Mouse (Mus musculus) brown adipose tissue, adult 24 weeks (tissue): ENCODE results near the gene Col13a1. TPM values are rescaled to one million over a fixed set of nuclear protein-coding genes. Genes with fewer than 3 reads are reported as not detected.

Experiments
- H3K27ac ChIP-seq: fragments of 200-500 bp; replicated peaks from 2 replicates; pipeline ENCODE4 v1.5.1; 2012; ENCODE audit warnings: low read depth, mild to moderate bottlenecking, low read length
- H3K4me1 ChIP-seq: fragments of 200-500 bp; 2 replicates; pipeline ENCODE4 v1.6.1; 2012; ENCODE audit warnings: low read length, mixed read lengths; ENCODE audit not compliant: control insufficient read depth, insufficient read depth, insufficient read length
- H3K4me3 ChIP-seq: fragments of 200-500 bp; 2 replicates; pipeline ENCODE4 v1.5.1; 2012; ENCODE audit warnings: low read depth, mild to moderate bottlenecking, low read length, moderate library complexity; ENCODE audit not compliant: insufficient read depth
- polyA plus RNA-seq: library from polyadenylated mRNA; stranded (reverse); fragments of >200 nt; gene quantifications from 2 replicates; pipeline ENCODE4 v1.2.4, GENCODE M21; 2012; ENCODE audit not compliant: missing spikeins, insufficient read depth, insufficient read length

Col13a1 gene
- polyA plus RNA-seq = 2.7 and 3.3 TPM in 2 replicates

DNA sequence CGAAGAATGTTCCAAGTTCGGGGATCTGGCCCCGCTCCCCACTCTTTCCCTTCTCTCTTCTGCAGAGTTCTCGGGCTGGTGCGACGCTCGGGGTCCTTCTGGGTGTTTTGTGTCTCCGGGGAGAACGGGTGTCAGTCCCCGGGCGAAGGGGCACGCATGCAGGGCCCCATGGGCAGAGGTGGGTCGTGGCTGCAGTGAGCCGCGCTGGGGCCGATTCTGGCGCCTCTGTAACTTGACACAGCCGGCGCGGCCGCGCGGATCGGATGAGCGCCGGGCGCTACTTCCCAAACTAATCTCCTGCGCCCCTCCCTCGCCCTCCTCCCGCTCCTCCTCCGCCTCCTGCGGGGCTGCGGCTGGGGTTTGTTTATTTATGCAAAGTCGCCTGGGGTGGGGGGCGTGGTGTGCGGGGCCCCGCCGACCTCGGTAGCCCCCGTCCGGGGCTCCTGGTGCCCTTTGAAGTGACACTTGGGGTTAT lies at the start of gene Col13a1:
Gene Col13a1 (minus strand): TSS at position 243 of the 475 bp plus-strand sequence.
- H3K4me3 ChIP-seq = peak within 1 kb of the TSS; percentile 53
- no peaks in the 10 kb centered on the region for H3K4me1 ChIP-seq
- H3K27ac ChIP-seq = no peak within 1 kb of the TSS

DNA sequence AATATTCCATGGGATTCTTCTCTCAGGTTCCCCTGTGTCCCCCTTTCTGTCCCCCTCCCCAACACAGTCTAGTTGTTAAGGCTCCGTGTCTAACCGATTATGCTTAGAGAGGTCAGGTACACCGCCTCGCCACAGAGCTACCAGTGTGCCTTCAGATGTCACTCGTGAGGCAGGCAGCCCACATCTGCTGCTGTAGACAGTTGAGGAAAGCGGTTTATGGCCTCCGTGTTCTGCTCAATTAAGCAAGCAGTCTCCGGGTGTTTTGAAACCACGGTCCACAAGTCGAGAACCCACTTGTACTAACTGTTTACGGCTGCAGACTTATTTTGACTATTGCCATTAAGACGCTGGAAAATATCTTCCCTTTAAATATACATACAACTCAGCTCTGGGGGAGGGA lies 48.8 kb upstream of the Col13a1 start:
- Histone ChIP-seq H3K4me1 (no peaks in the 10 kb centered on the region), H3K4me3 (no peak overlapping the region), H3K27ac (no peak overlapping the region)

DNA sequence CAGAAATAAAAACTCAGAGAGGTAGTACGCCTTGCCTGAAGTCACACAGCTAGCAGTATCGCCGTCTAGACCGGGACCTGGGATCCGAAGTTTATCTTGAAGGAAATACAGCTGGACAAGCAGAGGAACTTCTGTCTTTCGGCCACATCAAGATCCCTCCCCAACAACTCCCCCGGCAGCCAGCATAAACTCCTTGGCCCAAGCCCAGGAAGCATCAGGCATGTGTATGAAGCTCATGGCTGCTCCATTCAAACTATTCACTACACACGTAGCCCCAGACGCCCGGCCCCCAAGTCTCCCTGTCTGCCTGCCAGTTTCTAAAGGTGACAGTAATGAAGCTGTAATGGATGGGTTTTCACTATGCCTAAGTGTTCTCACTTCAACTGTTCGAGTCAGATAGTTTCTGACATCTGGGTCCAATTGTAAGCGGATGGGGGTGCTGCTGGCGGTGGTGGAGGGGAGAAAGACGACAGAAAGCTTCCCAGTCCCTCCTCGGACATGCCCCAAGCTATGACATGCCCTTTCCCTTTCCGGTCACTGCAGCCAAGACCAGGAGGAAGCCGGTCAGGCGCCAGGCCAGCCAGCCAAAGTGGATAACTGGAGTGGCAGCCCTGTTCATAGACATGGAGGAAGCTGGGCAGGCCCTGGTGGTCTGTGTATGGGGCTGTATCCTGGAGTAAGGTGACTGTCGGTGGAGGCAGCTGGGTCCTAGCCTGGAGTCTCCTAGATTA lies 45.1 kb upstream of the Col13a1 start:
- H3K4me3 ChIP-seq = no peak overlapping the region
- no peaks in the 10 kb centered on the region for H3K4me1 ChIP-seq
- no peak overlapping the region for H3K27ac ChIP-seq

DNA sequence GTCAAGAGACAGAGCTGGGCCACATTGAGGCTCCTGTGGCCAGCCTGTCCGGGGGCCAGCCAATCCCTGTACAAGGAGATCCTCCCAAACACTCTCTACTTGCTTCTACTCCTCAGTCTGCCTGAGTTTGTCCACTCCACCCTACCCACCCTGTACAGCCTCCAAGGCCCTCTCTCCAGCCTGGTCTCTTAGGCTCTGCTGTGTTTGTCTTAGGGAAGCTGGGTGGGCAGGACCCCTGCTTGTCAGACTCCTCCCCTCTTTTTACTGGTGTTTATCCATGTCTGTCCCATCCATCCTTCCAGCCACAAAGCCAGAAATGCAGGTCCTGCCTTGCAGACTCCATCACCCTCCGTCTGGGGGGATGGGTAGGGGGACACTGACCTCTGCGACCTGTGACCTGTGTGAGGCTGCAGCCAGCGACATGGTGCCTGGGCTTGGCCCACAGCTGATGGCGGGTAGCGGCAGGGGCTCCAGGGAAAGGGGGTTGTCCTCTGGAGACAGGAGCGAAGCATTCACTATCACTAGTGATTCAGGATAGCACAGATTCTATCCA lies 41.2 kb upstream of the Col13a1 start:
- H3K4me3 ChIP-seq = no peak overlapping the region
- H3K4me1 ChIP-seq = no peaks in the 10 kb centered on the region
- H3K27ac ChIP-seq = no peak overlapping the region

DNA sequence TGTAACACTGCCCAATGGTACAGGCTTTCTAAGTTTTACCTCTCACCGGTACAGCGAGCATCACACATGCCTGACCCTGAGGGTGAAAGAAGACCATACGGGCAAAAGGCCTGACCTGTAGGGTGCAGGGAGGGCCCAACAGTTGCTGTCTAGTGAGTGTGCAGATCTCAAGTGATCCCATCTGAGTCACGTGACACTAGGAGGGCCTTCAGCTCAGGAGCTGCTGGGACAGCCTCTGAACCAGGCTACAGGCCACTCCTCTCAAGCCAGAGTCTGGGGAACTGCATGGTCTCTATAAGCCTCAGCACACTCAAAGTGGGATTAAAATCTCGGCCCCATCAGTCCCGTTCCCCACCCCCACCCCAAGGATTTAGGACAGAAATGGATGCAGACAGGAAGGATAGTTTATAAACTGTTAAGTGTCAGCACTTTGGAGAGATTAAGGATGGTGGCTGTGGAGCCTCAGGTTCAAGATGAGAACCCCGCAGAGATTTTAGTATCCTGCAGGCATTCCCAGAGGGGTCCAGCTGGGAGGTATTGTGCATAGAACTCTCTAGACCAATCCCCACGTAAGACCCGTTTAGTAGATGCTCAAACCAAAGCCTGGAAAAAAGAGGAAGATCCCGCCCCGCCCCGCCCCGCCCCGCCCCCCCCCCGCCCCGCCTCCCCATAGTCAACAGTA lies 40.6 kb upstream of the Col13a1 start:
- Histone ChIP-seq H3K27ac (no peak overlapping the region), H3K4me1 (no peaks in the 10 kb centered on the region), H3K4me3 (no peak overlapping the region)

DNA sequence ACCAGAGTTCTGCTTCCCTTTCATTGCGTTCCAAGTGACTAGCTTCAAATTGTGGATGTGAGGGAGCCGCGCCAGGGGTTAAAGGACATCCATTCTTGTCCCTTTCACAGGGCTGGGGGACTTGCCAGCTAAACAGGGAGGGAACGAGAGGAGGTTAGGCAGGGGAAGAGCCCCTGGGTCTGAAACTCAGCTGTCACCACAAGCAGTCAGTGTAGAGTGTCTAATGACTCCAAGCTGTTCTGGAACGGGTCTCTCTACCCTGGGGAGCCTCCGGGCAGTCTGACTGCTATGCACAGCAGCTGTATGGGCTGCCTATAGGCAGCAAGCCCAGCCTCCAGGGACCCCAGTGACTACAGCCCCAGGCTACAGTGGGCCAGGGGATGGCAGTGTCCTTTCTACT lies 38.0 kb upstream of the Col13a1 start:
- H3K4me3 ChIP-seq = no peak overlapping the region
- H3K27ac ChIP-seq = no peak overlapping the region
- H3K4me1 ChIP-seq = no peaks in the 10 kb centered on the region

DNA sequence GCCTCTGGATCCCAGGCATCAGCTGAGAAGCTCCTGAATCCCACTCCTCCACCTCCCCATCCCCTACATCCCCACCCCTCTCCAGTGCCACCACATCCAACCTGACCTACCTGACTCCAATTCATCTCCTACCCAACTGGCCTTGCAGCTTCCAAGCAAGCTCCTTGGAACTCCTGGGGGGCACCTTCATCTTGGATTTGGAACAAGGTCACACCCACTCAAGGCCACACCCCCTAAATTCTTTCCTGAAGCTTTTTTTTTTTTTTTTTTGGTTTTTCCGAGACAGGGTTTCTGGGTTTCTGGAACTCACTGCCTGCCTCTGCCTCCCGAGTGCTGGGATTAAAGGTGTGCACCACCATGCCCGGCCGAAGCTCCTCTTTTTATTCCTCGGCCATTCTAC lies 34.3 kb upstream of the Col13a1 start:
- Histone ChIP-seq H3K4me3 (no peak overlapping the region), H3K27ac (no peak overlapping the region), H3K4me1 (no peaks in the 10 kb centered on the region)

DNA sequence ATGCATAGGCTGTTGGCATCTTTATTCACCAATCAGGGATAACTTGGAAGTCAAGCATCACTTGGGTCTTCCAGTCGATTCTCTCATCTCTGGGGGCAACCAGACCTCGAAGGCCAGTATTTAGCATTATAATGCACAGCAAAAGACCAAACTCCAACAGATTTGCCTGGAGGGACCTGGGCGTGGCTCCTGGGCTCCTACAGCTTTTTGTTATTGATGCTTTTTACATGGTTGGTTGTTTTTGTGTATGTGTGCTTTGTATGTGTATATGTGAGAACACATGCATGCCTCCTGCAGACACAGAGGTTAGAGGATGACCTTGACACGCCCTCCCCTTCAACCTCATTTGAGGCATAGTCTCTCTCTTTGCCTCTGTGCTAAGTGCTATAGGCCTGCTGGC lies 33.5 kb upstream of the Col13a1 start:
- H3K4me1 ChIP-seq = no peaks in the 10 kb centered on the region
- H3K4me3 ChIP-seq = no peak overlapping the region
- no peak overlapping the region for H3K27ac ChIP-seq

DNA sequence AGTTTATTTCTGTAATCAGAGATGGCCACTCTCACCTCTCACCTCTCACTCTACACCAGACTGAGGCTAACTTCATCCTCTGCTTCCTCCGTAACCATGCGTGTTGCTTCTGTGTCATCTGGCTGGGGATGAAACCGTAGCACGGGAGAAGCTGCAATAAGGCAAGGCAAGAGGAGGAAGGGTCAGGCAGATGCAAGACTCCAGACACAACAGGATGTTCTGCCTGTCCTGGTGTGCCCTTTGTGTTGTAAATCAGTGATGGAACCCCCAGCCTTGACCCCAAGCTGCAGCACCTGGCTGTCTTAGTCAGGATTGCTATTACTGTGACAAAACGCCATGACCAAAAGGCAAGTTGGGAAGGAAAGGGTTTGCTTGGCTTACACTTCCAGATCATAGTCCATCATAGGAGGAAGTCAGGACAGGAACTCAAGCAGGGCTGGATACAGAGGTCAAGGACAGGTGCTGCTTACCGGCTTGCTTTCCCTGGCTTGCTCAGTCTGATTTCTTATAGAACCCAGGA lies 31.1 kb upstream of the Col13a1 start:
- Histone ChIP-seq H3K4me1 (no peaks in the 10 kb centered on the region), H3K27ac (no peak overlapping the region), H3K4me3 (no peak overlapping the region)

DNA sequence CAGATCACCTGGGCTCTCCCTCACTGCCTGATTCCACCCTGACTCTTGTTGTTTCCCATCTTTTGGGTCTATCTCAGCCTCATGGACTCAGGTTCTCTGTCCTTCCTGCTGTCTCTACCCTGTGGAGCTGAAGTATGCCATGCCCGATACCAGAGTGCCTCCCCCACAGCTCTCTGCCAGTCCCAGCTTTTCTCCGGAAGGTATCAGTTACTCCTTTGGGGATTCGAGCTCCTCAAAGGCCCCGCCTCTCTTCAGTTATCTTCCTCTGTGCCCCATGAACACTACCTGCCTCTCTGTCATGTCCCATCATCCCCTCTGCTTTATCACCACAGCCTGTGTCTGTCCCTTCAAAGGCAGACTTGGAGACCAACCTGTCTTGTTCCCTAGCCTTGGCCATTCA lies 29.1 kb upstream of the Col13a1 start:
- H3K4me1 ChIP-seq = no peaks in the 10 kb centered on the region
- H3K4me3 ChIP-seq = no peak overlapping the region
- no peak overlapping the region for H3K27ac ChIP-seq

DNA sequence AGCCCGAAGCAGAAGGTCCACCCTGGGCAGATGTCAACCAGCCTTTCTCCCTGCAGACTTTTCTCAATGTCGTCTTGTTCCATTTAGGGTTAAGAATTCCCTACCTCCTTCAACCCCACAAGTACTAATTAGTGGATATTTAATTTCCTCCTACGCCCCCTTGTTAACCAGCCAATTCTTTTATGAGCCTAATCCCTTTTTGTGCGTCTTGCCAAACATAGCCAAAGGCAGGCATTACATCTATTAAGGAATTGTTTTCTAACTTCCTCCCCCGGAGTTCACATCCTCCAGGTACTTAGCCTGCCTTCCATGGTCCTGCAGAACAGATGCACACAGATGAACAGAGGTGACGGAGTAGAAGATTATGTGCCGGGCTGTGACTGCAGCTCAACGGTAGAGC lies 27.5 kb upstream of the Col13a1 start:
- H3K27ac ChIP-seq = no peak overlapping the region
- H3K4me1 ChIP-seq = no peaks in the 10 kb centered on the region
- no peak overlapping the region for H3K4me3 ChIP-seq

DNA sequence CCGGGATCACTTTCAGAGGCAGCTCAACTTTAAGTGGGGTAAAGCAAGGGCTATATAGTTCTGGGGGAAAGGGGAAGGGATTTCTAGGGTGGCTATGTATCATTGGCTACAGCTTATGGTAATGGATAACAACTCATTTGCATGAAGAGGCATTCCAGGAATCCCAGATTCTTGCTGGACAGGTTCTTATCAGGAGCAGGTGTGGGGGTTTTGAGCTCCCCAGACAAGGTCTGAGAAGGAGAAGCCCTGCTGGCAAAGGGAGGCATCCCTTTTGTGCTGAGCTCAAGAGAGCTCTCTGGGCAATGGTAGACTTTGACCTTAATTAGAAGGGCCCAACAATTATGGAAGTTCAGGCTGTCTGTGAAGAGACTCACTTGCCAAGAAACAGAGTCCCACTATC lies 21.3 kb upstream of the Col13a1 start:
- H3K4me3 ChIP-seq = no peak overlapping the region
- H3K4me1 ChIP-seq = no peaks in the 10 kb centered on the region

DNA sequence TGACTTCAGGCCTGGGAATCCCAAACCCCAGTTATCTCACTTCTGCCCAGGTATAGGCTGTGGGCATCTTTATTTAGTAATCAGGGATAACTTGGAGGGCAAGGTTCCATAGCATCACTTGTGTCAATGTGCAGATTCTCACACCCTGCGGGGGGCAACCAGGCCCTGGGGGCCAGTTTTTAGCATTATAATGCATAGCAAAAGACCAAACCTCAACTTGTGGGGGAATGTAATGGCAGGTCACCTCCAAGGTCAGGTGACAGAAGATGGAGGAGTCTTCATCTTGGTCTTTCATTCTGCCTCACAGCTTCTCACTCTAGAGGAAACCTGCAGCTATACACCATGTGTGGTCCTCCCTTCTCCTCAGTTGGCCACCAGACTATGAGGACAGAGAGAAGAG lies 20.9 kb upstream of the Col13a1 start:
- H3K4me1 ChIP-seq = no peaks in the 10 kb centered on the region
- H3K4me3 ChIP-seq = no peak overlapping the region
- H3K27ac ChIP-seq = no peak overlapping the region

More for the DNA sequence above, 21.3 kb upstream of the Col13a1 start:
- no peak overlapping the region for H3K27ac ChIP-seq

DNA sequence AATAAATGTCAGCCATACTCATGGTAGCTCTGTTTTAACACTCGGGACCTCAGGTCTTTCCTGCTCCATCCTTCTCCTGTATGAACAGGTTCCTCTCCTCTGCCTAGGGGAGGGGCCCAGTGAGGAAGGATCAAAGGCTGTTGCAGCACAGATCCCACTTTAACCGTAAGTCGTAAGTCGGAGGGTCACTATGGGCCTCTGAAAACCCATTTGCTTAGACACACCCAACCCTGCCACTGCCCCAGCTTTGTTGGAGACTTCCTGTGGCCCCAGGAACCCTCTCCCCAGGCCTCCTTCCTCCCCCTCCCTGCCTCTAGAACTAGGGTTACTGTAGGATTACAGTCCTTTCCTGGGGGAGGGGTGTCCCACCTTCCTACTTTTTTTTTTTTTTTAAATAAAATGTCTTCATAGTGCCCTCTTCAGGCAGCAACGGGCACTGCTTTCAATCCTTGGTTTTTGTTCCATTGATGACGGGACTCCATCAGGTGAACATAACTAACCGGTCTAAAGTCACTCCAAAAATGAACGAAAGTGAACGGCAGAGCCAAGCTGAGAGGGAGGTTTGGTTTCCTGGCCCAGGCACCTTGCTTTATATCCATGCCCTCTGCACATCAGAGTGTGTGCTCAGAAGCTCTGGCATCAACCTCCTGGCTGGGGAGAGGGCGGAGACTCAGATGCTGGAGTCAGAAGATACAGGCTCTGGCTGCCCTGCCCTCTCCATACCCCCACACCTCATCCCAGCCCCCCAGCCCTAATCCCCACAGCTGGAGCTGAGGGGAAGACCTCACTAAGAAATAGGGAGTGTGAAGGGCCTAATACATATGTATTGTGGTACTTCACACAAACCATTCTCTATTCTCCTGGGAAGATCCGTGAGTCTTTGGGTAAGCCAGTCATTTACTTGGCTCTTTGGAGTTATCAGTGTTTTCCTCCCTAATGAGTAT lies 12.8 kb upstream of the Col13a1 start:
- Histone ChIP-seq H3K27ac (no peak overlapping the region), H3K4me3 (no peak overlapping the region), H3K4me1 (no peaks in the 10 kb centered on the region)

DNA sequence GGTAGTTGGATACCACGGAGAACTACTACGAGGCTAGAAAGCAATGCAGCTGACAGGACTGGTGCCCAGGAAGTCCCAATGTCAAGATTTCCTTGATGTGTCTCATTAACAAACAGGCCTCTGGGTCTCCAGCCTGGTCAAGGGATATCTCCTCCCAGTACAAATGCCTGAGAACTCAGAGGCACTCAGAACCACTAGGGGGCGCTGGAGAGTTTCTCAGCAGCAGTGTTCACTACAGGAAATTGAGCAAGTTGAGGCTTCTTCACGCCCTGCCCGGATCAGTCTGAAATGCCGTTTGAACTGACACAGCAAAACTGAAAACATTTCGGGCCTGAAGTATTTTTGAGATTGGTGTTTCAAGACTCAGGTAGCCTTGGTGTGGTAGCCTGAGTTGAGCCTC lies 1.5 kb upstream of the Col13a1 start:
- H3K4me1 ChIP-seq = no peaks in the 10 kb centered on the region
- no peak overlapping the region for H3K27ac ChIP-seq
- no peak overlapping the region for H3K4me3 ChIP-seq
